1 mouse cellular context compared by ENCODE assay signal in the genomic region with DNA sequence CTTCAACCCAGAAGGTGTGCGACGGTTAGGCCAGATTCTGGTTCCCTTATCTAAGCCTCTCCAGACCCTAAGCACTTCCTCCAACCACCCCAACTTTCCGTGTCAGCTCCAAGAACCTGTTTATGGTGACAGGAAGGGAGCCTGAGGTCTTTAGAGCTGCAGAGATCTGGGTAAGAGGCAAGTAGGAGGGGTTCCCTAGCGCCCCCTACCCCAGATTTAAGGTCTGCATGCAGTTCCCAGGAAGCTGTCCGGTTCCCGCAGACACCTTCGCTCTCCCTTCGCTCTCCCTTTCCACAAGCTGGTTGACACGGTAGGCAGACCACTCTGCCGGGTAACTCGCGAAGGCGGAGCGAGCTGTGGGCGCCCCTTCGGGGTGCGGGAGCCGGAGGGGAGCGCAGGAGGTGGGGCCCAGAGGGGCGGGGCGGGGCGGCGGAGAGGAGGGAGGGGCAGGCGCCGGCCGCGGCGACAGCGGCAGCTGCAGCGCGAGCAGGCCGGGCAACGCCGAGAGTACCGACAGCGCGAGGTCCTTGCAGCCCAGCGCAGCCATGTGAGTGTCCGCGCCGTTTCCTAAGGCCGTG.
TF ChIP-seq lines count a peak whose summit lies in the region.

Ripor1 (plus strand) TSS at position 452 of the 578 bp plus-strand sequence.

TF ChIP-seq in CH12.LX, 34 proteins besides CTCF, POLR2A, EP300 and RAD21 (continued from another document):
- TF ChIP-seq MYC (IDR thresholded peaks at IDR 0.05; ENCODE audit: low read depth, low read length): 0 out of 2 replicates have a peak, but pooled peaks have one; percentile 31
- TF ChIP-seq NELFE (IDR thresholded peaks at IDR 0.05; ENCODE audit: low read depth, low read length): 0 out of 2 replicates have a peak, but pooled peaks have one; percentile 33
- TF ChIP-seq PAX5 (IDR thresholded peaks at IDR 0.05; ENCODE audit: low read length): no peak
- TF ChIP-seq IRF4 (IDR thresholded peaks at IDR 0.05; ENCODE audit: low read depth, low read length): peak; percentile 33; the same call in 1 of the 2 replicates
